Mouse (Mus musculus) cortical plate, adult 2 months (tissue): ENCODE data around the gene Zic3.

Experiments used
- CTCF ChIP-seq: fragments of 200-500 bp; IDR thresholded peaks from 2 replicates; pipeline ENCODE4 v1.5.1; 2011; ENCODE audit warnings: mild to moderate bottlenecking, control low read depth, low read length; ENCODE audit not compliant: insufficient read depth; ENCODE audit errors: extremely low read depth
- POLR2A ChIP-seq: fragments of 200-500 bp; IDR thresholded peaks from 2 replicates; pipeline ENCODE4 v1.6.1; 2011; ENCODE audit warnings: mild to moderate bottlenecking, low read length, control low read depth; ENCODE audit not compliant: insufficient read depth; ENCODE audit errors: extremely low read depth

DNA sequence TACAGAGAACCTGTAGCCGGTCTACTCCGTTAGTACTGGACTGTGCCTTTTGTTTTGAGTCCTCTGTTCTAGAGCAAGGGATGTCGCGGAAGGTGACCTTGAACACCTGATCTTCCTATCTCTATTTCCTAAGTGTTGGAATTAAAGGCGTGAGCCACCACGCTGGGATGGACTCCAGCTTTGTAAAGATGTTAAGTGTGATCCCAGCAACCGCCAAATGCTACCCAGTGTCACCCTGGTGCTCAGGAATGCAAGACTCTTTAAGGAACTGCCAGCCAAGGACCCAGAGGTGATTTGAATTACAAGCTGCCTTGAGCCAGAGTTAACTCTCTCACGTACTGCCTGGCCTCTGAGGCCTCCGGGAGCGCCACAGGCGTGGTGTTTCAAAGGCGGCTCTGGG, 8.4 kb upstream of the Zic3 start:
- TF ChIP-seq POLR2A (no peak), CTCF (no peak)
